Mouse (Mus musculus) limb, embryonic 11.5 days (tissue): ENCODE results near the gene Mef2b. TPM values are rescaled to one million over a fixed set of nuclear protein-coding genes. Genes with fewer than 3 reads are reported as not detected.
A peak's percentile ranks its signal among the peaks of the same experiment; 100 is the strongest.
"Not testable (repeated sequence)": the region's sequence is repeated elsewhere in the genome, so short reads cannot be mapped to it uniquely, and the experiment has no call there.

Experiments used
- ATAC-seq: fragments of 200-750 bp; cut with Nextera tagmentation; 2 replicates; pipeline ENCODE4 v1.8.0; 2017; ENCODE audit warnings: low read depth; ENCODE audit not compliant: insufficient number of reproducible peaks, low FRiP score, low TSS enrichment
- DNase-seq: peaks from one replicate; pipeline ENCODE4 v3.0.0-alpha.2; 2015; ENCODE audit warnings: low spot score
- H3K27ac ChIP-seq: fragments of 300-500 bp; sonication (generic); replicated peaks from 2 replicates; pipeline ENCODE4 v1.5.1; 2014; ENCODE audit warnings: low read depth, mild to moderate bottlenecking, low read length
- H3K27me3 ChIP-seq: fragments of 300-500 bp; sonication (generic); 2 replicates; pipeline ENCODE4 v1.6.1; 2014; ENCODE audit warnings: mild to moderate bottlenecking, low read length, mixed read lengths; ENCODE audit not compliant: control insufficient read depth, insufficient read depth
- H3K36me3 ChIP-seq: fragments of 300-500 bp; sonication (generic); 2 replicates; pipeline ENCODE4 v1.6.1; 2014; ENCODE audit warnings: mild to moderate bottlenecking, low read length, moderate library complexity, mixed read lengths; ENCODE audit not compliant: control insufficient read depth, insufficient read depth
- H3K4me1 ChIP-seq: fragments of 300-500 bp; sonication (generic); 2 replicates; pipeline ENCODE4 v1.6.1; 2014; ENCODE audit warnings: low read length, mixed read lengths; ENCODE audit not compliant: control insufficient read depth, insufficient read depth
- H3K4me2 ChIP-seq: fragments of 300-500 bp; sonication (generic); 2 replicates; pipeline ENCODE4 v1.6.1; 2014; ENCODE audit warnings: low read depth, mild to moderate bottlenecking, moderate library complexity; ENCODE audit not compliant: severe bottlenecking
- H3K4me3 ChIP-seq: fragments of 300-500 bp; sonication (generic); 2 replicates; pipeline ENCODE4 v1.5.1; 2014; ENCODE audit warnings: low read depth, low read length
- H3K9ac ChIP-seq: fragments of 300-500 bp; sonication (generic); 2 replicates; pipeline ENCODE4 v1.6.1; 2014; ENCODE audit warnings: mild to moderate bottlenecking, low read length
- H3K9me3 ChIP-seq: fragments of 300-500 bp; sonication (generic); 2 replicates; pipeline ENCODE4 v1.6.1; 2016; ENCODE audit warnings: low read length; ENCODE audit not compliant: control insufficient read depth
- WGBS: fragments of 180-500 bp; shearing (Covaris S2); extraction: QIAGEN DNeasy Blood & Tissue Kit; methylation state at CpG from one replicate; pipeline ENCODE4 v1.1.7; 2014; 5-methylcytosine and 5-hydroxymethylcytosine counted together
- microRNA-seq: library from miRNA; unstranded; fragments of <30 nt; microRNA quantifications from one replicate; pipeline ENCODE4, GENCODE M21; 2016
- polyA plus RNA-seq: library from polyadenylated mRNA; unstranded; fragments of >200 nt; fragmentation: Nextera tagmentation; extraction: Ambion mirVana; gene quantifications from 2 replicates; pipeline ENCODE4 v1.2.1, GENCODE M21; 2014

The Mef2b gene
- polyA plus RNA-seq, 1 experiment from 2014 or later, result 0.40 TPM

GRCm38 (mm10) chr8:70211726-70212111 lies 72.2 kb downstream of the Mef2b start:
- no peak overlapping the region for H3K27ac ChIP-seq

GRCm38 (mm10) chr8:70212112-70213055 lies 72.9 kb downstream of the Mef2b start, which contains the start of gene Slc25a42:
Gene Slc25a42 (minus strand): TSS chr8:70212305.
- no peak within 1 kb of the TSS for H3K27ac ChIP-seq
- under 1% methylated on average over 63 of the region's 66 CpGs for WGBS
- ATAC-seq (peak; percentile 99), DNase-seq (peak; percentile 93)
- peak within 1 kb of the TSS; percentile 57 for H3K9ac ChIP-seq
- no peaks in the 10 kb centered on the region for H3K9me3 ChIP-seq
- 0 out of 2 replicates have a peak, but pooled peaks cover 2% of the 10 kb centered on the region for H3K4me1 ChIP-seq
- no peaks in the 10 kb centered on the region for H3K27me3 ChIP-seq
- no peaks in the 10 kb centered on the region for H3K36me3 ChIP-seq
- peak within 1 kb of the TSS; percentile 99 for H3K4me2 ChIP-seq
- peak within 1 kb of the TSS; percentile 63 for H3K4me3 ChIP-seq

More at GRCm38 (mm10) chr8:70211726-70212111, 72.2 kb downstream of the Mef2b start:
- H3K36me3 ChIP-seq, result no peaks in the 10 kb centered on the region
- H3K27me3 ChIP-seq, result no peaks in the 10 kb centered on the region
- WGBS, result 3% methylated on average over 31 of the region's 31 CpGs
- H3K9ac ChIP-seq, result peak overlapping the region; percentile 57; the same call in 1 of the 2 replicates
- H3K4me2 ChIP-seq, result peak overlapping the region; percentile 99
- ATAC-seq, result no peak
- peak overlapping the region; percentile 63 for H3K4me3 ChIP-seq
- H3K4me1 ChIP-seq, result 0 out of 2 replicates have a peak, but pooled peaks cover 2% of the 10 kb centered on the region
- DNase-seq, result no peak
- H3K9me3 ChIP-seq, result no peaks in the 10 kb centered on the region

GRCm38 (mm10) chr8:70214411-70214810 lies 74.9 kb downstream of the Mef2b start:
- Histone ChIP-seq H3K27me3 (no peaks in the 10 kb centered on the region), H3K27ac (no peak overlapping the region)

GRCm38 (mm10) chr8:70215092-70215491 lies 75.6 kb downstream of the Mef2b start:
- peaks cover 12% of the 10 kb centered on the region; the same call in 1 of the 2 replicates for H3K4me1 ChIP-seq
- 85% methylated on average over 5 of the region's 5 CpGs for WGBS
- ATAC-seq, result no peak
- no peak overlapping the region for H3K4me3 ChIP-seq
- no peaks in the 10 kb centered on the region for H3K36me3 ChIP-seq
- no peaks in the 10 kb centered on the region for H3K9me3 ChIP-seq
- no peak overlapping the region for H3K9ac ChIP-seq
- H3K27ac ChIP-seq, result no peak overlapping the region
- H3K4me2 ChIP-seq, result no peak overlapping the region
- no peak for DNase-seq
- no peaks in the 10 kb centered on the region for H3K27me3 ChIP-seq

More at GRCm38 (mm10) chr8:70214411-70214810, 74.9 kb downstream of the Mef2b start:
- Histone ChIP-seq H3K9me3 (no peaks in the 10 kb centered on the region), H3K9ac (no peak overlapping the region), H3K4me3 (no peak overlapping the region), H3K36me3 (no peaks in the 10 kb centered on the region), H3K4me1 (peaks cover 8% of the 10 kb centered on the region; the same call in 1 of the 2 replicates), H3K4me2 (no peak overlapping the region)
- 77% methylated on average over 3 of the region's 3 CpGs for WGBS
- ATAC-seq (no peak), DNase-seq (no peak)

GRCm38 (mm10) chr8:70216161-70216560 lies 76.7 kb downstream of the Mef2b start:
- not testable (repeated sequence) for H3K4me2 ChIP-seq, H3K9me3 ChIP-seq, H3K36me3 ChIP-seq, H3K27me3 ChIP-seq, H3K9ac ChIP-seq, ATAC-seq, DNase-seq, H3K27ac ChIP-seq, H3K4me3 ChIP-seq
- peaks cover 12% of the 10 kb centered on the region; the same call in 1 of the 2 replicates for H3K4me1 ChIP-seq
- 65% methylated on average over 3 of the region's 3 CpGs for WGBS

GRCm38 (mm10) chr8:70216566-70216965 lies 77.1 kb downstream of the Mef2b start:
- DNase-seq (no peak), ATAC-seq (no peak)
- H3K4me3 ChIP-seq, result no peak overlapping the region
- no peaks in the 10 kb centered on the region for H3K27me3 ChIP-seq
- H3K27ac ChIP-seq, result no peak overlapping the region
- no peaks in the 10 kb centered on the region for H3K36me3 ChIP-seq
- no peak overlapping the region for H3K9ac ChIP-seq
- peaks cover 12% of the 10 kb centered on the region; the same call in 1 of the 2 replicates for H3K4me1 ChIP-seq
- no peaks in the 10 kb centered on the region for H3K9me3 ChIP-seq
- H3K4me2 ChIP-seq, result no peak overlapping the region
- WGBS, result 88% methylated on average over 1 of the region's 1 CpGs

Small RNA genes within 50 kb of the gene (microRNA-seq; reads per million reads assigned to microRNA genes)
- not detected for gene Mir7066

Other genes starting within 250 kb of the Mef2b start
- 4.4 and 4.9 TPM in 2 replicates for gene Tssk6, start 237.5 kb upstream of the Mef2b start, polyA plus RNA-seq
- gene Ndufa13, start 237.2 kb upstream of the Mef2b start, polyA plus RNA-seq, result 164 and 168 TPM in 2 replicates
- gene Yjefn3, start 237.0 kb upstream of the Mef2b start, polyA plus RNA-seq, result 2.5 and 4.3 TPM in 2 replicates
- 79.5 and 93.3 TPM in 2 replicates for gene Gatad2a, start 143.3 kb upstream of the Mef2b start, polyA plus RNA-seq
- 52.5 and 58.3 TPM in 2 replicates for gene Mau2, start 97.0 kb upstream of the Mef2b start, polyA plus RNA-seq
- gene Sugp1, start 96.9 kb upstream of the Mef2b start, polyA plus RNA-seq, result 39.1 TPM in 2 replicates
- gene Tm6sf2, start 66.8 kb upstream of the Mef2b start, polyA plus RNA-seq, result 0.52 and 1.2 TPM in 2 replicates
- gene Hapln4, start 56.3 kb upstream of the Mef2b start, polyA plus RNA-seq, result 0.05 TPM in 1 of 2 replicates, not detected in the other
- 0.60 and 0.79 TPM in 2 replicates for gene Ncan, start 18.8 kb upstream of the Mef2b start, polyA plus RNA-seq
- gene Nr2c2ap, start 8.4 kb upstream of the Mef2b start, polyA plus RNA-seq, result 13.7 and 20.8 TPM in 2 replicates
- gene Rfxank, start 557 bp upstream of the Mef2b start, polyA plus RNA-seq, result 20.0 and 21.3 TPM in 2 replicates
- 49.6 and 53.2 TPM in 2 replicates for gene Borcs8, start 212 bp upstream of the Mef2b start, polyA plus RNA-seq
- 43.5 and 46.9 TPM in 2 replicates for gene Tmem161a, start 32.6 kb downstream of the Mef2b start, polyA plus RNA-seq
- gene Slc25a42, start 72.6 kb downstream of the Mef2b start, polyA plus RNA-seq, result 2.1 and 2.4 TPM in 2 replicates
- gene Sugp2, start 94.5 kb downstream of the Mef2b start, polyA plus RNA-seq, result 34.3 and 41.0 TPM in 2 replicates
- gene Armc6, start 94.8 kb downstream of the Mef2b start, polyA plus RNA-seq, result 19.8 and 20.1 TPM in 2 replicates
- 75.2 and 78.6 TPM in 2 replicates for gene Homer3, start 143.1 kb downstream of the Mef2b start, polyA plus RNA-seq
- gene Ddx49, start 162.8 kb downstream of the Mef2b start, polyA plus RNA-seq, result 55.8 and 62.1 TPM in 2 replicates
- 263 and 281 TPM in 2 replicates for gene Cope, start 162.8 kb downstream of the Mef2b start, polyA plus RNA-seq
- gene Cers1, start 176.1 kb downstream of the Mef2b start, polyA plus RNA-seq, result 4.7 and 6.0 TPM in 2 replicates
- gene Gdf1, start 190.1 kb downstream of the Mef2b start, polyA plus RNA-seq, result 2.9 and 4.2 TPM in 2 replicates
- gene Upf1, start 213.6 kb downstream of the Mef2b start, polyA plus RNA-seq, result 23.2 and 25.1 TPM in 2 replicates
- gene Comp, start 233.8 kb downstream of the Mef2b start, polyA plus RNA-seq, result 0.43 and 0.50 TPM in 2 replicates